Mouse (Mus musculus) kidney, postnatal 0 days (tissue): Measurements from ENCODE around the gene Mrpl48. TPM values are rescaled to one million over a fixed set of nuclear protein-coding genes. Genes with fewer than 3 reads are reported as not detected.

Source experiments
- ATAC-seq: fragments of 200-750 bp; cut with Nextera tagmentation; replicated peaks from 2 replicates; pipeline ENCODE4 v1.8.0; 2017; ENCODE audit warnings: low read depth, moderate number of reproducible peaks, moderate TSS enrichment, moderate library complexity; ENCODE audit not compliant: low FRiP score
- DNase-seq: peaks from one replicate; pipeline ENCODE4 v3.0.0-alpha.2; 2016; ENCODE audit warnings: low spot score
- H3K27ac ChIP-seq: fragments of 300-500 bp; sonication (generic); 2 replicates; pipeline ENCODE4 v1.5.1; 2014; ENCODE audit warnings: mild to moderate bottlenecking
- H3K27me3 ChIP-seq: fragments of 300-500 bp; sonication (generic); 2 replicates; pipeline ENCODE4 v1.6.1; 2014; ENCODE audit warnings: low read length, mixed read lengths; ENCODE audit not compliant: insufficient read depth
- H3K36me3 ChIP-seq: fragments of 300-500 bp; sonication (generic); 2 replicates; pipeline ENCODE4 v1.6.1; 2014; ENCODE audit warnings: low read length, mixed read lengths; ENCODE audit not compliant: insufficient read depth
- H3K4me1 ChIP-seq: fragments of 300-500 bp; sonication (generic); replicated peaks from 2 replicates; pipeline ENCODE4 v1.6.1; 2014; ENCODE audit warnings: antibody characterized with exemption, low read length, mixed read lengths; ENCODE audit not compliant: insufficient read depth
- H3K4me2 ChIP-seq: fragments of 300-500 bp; sonication (generic); 2 replicates; pipeline ENCODE4 v1.6.1; 2014; ENCODE audit warnings: mild to moderate bottlenecking, low read length, moderate library complexity, mixed read lengths
- H3K4me3 ChIP-seq: fragments of 300-500 bp; sonication (generic); replicated peaks from 2 replicates; pipeline ENCODE4 v1.5.1; 2014; ENCODE audit warnings: low read depth, low read length
- H3K9ac ChIP-seq: fragments of 300-500 bp; sonication (generic); 2 replicates; pipeline ENCODE4 v1.6.1; 2014; ENCODE audit warnings: low read depth, low read length
- H3K9me3 ChIP-seq: fragments of 300-500 bp; sonication (generic); replicated peaks from 2 replicates; pipeline ENCODE4 v1.6.1; 2016; ENCODE audit warnings: low read length, inconsistent platforms, mixed read lengths
- CTCF ChIP-seq: IDR thresholded peaks from 2 replicates; pipeline ENCODE4 v1.5.1; 2016; ENCODE audit warnings: antibody characterized with exemption, low read depth, mild to moderate bottlenecking, moderate library complexity
- WGBS: fragments of 180-500 bp; shearing (Covaris S2); extraction: QIAGEN DNeasy Blood & Tissue Kit; methylation state at CpG from one replicate; pipeline ENCODE4 v1.1.7; 2014; 5-methylcytosine and 5-hydroxymethylcytosine counted together
- polyA plus RNA-seq: library from polyadenylated mRNA; unstranded; fragments of >200 nt; fragmentation: Nextera tagmentation; extraction: Ambion mirVana; gene quantifications from 2 replicates; pipeline ENCODE4 v1.2.1, GENCODE M21; 2015

Mrpl48 gene
- polyA plus RNA-seq, 1 experiment from 2014 or later = 107 TPM

GRCm38 (mm10) chr7:100616121-100616857, 8.2 kb upstream of the Mrpl48 start:
- no peaks in the 10 kb centered on the region for H3K9me3 ChIP-seq
- no peak overlapping the region for H3K27ac ChIP-seq
- H3K9ac ChIP-seq = no peak overlapping the region
- no peaks in the 10 kb centered on the region for H3K36me3 ChIP-seq
- H3K4me2 ChIP-seq = no peak overlapping the region
- H3K4me1 ChIP-seq = no peaks in the 10 kb centered on the region
- TF ChIP-seq CTCF = no peak
- no peaks in the 10 kb centered on the region for H3K27me3 ChIP-seq
- 91% methylated on average over 4 of the region's 4 CpGs for WGBS
- ATAC-seq = no peak
- H3K4me3 ChIP-seq = no peak overlapping the region
- no peak for DNase-seq

GRCm38 (mm10) chr7:100608910-100609309, 809 bp upstream of the Mrpl48 start:
- Histone ChIP-seq H3K9me3 (no peaks in the 10 kb centered on the region), H3K27ac (no peak overlapping the region), H3K4me1 (no peaks in the 10 kb centered on the region), H3K4me2 (peak overlapping the region; percentile 71), H3K9ac (peak overlapping the region; percentile 99), H3K36me3 (no peaks in the 10 kb centered on the region), H3K4me3 (peak overlapping the region; percentile 100), H3K27me3 (no peaks in the 10 kb centered on the region)
- 13% methylated on average over 4 of the region's 4 CpGs for WGBS
- no peak for TF ChIP-seq CTCF
- DNase-seq = no peak
- no peak for ATAC-seq

DNA sequence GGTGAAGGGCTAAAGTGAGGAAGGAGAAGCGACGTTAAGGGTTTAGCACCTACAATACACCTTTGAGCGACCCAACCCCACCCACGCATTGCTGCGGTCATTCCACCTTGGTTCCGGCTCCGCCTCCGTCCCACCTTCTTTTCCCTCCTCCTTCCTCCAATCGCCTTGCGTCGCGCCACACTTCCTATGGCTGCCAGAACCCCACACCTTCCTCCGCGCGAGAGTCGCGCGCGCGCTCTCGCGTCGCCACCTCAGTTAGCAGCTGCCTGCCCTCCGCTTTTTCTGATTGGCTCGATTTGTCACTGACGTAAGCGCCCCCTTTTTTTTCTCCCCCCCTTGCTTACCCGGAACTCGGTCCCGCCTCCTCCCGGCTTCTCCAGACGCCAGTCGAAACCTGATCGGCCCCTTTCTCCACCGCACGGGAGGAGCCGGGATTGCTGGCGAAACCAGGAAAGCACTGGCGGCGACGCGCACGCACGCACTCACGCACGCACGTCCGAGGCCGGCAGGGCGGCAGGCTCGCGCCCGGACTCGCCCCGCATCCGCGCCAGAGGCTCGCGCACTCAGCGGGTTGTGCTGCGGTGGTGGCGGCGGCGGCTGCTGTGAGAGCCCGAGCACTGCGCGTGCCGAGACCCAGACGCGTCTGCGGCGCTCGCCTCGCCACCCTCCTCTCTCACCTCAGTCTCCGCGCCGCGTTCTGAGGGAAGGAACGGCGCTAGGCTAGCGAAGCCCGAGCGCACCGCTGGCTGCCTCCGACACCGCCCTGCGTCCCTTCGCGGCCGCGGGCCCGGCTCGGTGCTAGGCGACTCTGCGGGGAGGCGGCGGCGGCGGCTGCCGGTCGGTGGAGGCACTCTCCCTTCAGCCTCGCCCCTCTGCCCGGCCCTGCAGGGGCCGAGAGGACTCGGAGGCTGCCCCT, 629 bp downstream of the Mrpl48 start, which contains the start of gene Rab6a:
Gene Rab6a (plus strand): TSS at position 197 of the 916 bp plus-strand sequence.
- no peaks in the 10 kb centered on the region for H3K27me3 ChIP-seq

DNA sequence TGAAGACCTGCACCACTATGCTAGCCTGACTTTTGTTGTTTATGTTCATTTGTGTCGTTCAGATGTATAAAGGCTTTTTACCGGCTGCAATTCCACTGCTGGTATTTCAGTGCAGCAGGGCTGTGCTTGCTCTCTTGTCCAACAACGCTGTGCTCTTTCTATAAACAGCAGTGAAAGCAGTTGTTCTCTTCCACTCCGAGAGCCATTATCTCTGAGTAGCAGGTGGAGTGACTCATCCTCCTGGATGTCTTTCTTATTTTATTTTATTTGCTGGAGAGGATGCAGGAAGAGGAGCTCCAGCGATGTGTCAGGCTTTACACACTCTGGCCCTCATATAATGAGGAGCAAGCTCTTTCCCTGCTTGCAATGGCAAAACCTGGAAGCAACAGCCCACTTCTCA, 7.9 kb downstream of the Mrpl48 start:
- DNase-seq (no peak), ATAC-seq (no peak)
- H3K27me3 ChIP-seq = no peaks in the 10 kb centered on the region
- H3K9me3 ChIP-seq = no peaks in the 10 kb centered on the region
- no peaks in the 10 kb centered on the region for H3K4me1 ChIP-seq
- no peak overlapping the region for H3K4me2 ChIP-seq
- H3K36me3 ChIP-seq = no peaks in the 10 kb centered on the region
- no peak overlapping the region for H3K4me3 ChIP-seq
- no peak overlapping the region for H3K27ac ChIP-seq
- no peak overlapping the region for H3K9ac ChIP-seq
- 77% methylated on average over 5 of the region's 5 CpGs for WGBS
- no peak for TF ChIP-seq CTCF

More for the DNA sequence above, 629 bp downstream of the Mrpl48 start, which contains the start of gene Rab6a:
- peak; percentile 40; the same call in 1 of the 2 replicates for TF ChIP-seq CTCF
- Histone ChIP-seq H3K9ac (peak within 1 kb of the TSS; percentile 99), H3K27ac (peak within 1 kb of the TSS; percentile 100), H3K9me3 (no peaks in the 10 kb centered on the region), H3K36me3 (no peaks in the 10 kb centered on the region), H3K4me3 (peak within 1 kb of the TSS; percentile 100), H3K4me2 (peak within 1 kb of the TSS; percentile 71), H3K4me1 (no peaks in the 10 kb centered on the region)
- peak; percentile 96 for ATAC-seq
- peak; percentile 100 for DNase-seq
- WGBS = under 1% methylated on average over 101 of the region's 105 CpGs

- H3K4me3 ChIP-seq = no peak overlapping the region
- no peak for TF ChIP-seq CTCF
- no peaks in the 10 kb centered on the region for H3K4me1 ChIP-seq
- DNase-seq = no peak
- no peaks in the 10 kb centered on the region for H3K36me3 ChIP-seq
- H3K9me3 ChIP-seq = no peaks in the 10 kb centered on the region
- no peaks in the 10 kb centered on the region for H3K27me3 ChIP-seq
- H3K4me2 ChIP-seq = no peak overlapping the region
- H3K9ac ChIP-seq = no peak overlapping the region
- ATAC-seq = no peak
- H3K27ac ChIP-seq = no peak overlapping the region
These were observed 14.8 kb downstream of the Mrpl48 start for GRCm38 (mm10) chr7:100593349-100593748.

DNA sequence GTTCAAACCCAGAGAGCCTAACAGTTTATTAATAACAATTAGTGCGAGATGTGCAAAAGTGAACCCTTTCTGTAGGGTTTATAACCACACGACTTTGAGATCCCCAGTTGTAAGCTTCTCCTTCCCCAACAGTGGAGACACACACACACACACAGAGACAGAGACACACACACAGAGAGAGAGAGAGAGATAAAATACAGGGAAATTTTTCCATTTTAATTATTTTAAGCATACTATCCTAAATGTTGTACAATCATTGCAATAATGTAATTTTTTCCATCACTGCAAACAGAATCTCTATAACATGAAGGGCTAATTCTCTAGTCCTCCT, 16.6 kb downstream of the Mrpl48 start:
- Histone ChIP-seq H3K27me3 (no peaks in the 10 kb centered on the region), H3K9ac (peak overlapping the region; percentile 56; the same call in 1 of the 2 replicates), H3K9me3 (no peaks in the 10 kb centered on the region), H3K36me3 (no peaks in the 10 kb centered on the region), H3K4me2 (peak overlapping the region; percentile 58), H3K4me1 (no peaks in the 10 kb centered on the region), H3K27ac (peak overlapping the region; percentile 86), H3K4me3 (peak overlapping the region; percentile 57)
- ATAC-seq (no peak), DNase-seq (no peak)
- TF ChIP-seq CTCF = no peak
- WGBS = 3% methylated on average over 2 of the region's 2 CpGs
